Mouse (Mus musculus): ENCODE measurements around the gene Tmem40. TPM values are rescaled to one million over a fixed set of nuclear protein-coding genes. Genes with fewer than 3 reads are reported as not detected.

The Tmem40 gene
- total RNA-seq, 2 experiments from 2014 or later = 12.3 to 25.3 TPM

DNA sequence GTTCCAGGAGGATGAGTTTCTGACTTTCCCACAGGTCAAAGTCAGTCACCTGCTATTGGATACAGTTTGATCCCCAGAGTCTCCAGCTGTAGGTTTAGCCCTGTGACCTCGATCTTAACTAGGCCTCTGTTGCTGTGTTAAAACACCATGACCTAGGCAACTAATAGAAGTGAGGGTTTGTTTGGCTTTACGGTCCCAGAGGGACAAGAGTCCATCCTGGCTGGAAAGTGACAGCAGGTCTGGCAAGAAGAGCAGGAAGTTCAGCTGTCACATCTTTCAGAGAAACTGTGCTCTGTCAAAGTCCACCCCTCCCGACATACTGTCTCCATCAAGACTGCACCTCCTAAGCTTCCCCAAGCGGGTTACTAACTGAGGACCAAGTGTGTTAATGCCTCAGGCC is 8.6 kb upstream of the Tmem40 start:
- no peak for ATAC-seq (replicated peaks; ENCODE audit: poor library complexity, severe bottlenecking)

- ATAC-seq (replicated peaks; ENCODE audit: poor library complexity, severe bottlenecking) = no peak
Observed at GRCm38 (mm10) chr6:115770059-115770670, 8.0 kb upstream of the Tmem40 start.

GRCm38 (mm10) chr6:115768207-115768606 is 6.0 kb upstream of the Tmem40 start:
- ATAC-seq (replicated peaks; ENCODE audit: poor library complexity, severe bottlenecking) = 0 out of 2 replicates have a peak, but pooled peaks have one; percentile 10

DNA sequence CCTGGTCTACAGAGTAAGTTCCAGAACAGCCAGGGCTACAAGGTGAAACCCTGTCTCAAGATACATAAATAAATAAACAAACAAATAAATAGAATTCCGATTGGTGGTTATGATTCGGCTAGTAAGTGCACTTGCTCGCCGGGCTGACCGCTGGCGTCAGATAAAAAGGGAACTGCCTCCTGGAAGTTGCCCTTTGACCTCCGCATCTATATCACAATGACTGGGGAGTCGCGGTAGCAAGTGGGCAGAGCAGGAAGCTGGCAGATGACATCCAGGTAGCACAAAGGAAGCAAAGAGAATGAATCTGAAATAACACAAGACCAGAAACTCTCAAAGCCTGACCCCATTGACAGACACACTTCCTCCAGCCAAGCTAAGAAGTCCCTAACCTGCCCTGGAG is 5.1 kb upstream of the Tmem40 start:
- peak; percentile 32 for ATAC-seq (replicated peaks; ENCODE audit: poor library complexity, severe bottlenecking)

- peak; percentile 54 for ATAC-seq (replicated peaks; ENCODE audit: poor library complexity, severe bottlenecking)
Observed at GRCm38 (mm10) chr6:115764179-115764578, 2.0 kb upstream of the Tmem40 start.

DNA sequence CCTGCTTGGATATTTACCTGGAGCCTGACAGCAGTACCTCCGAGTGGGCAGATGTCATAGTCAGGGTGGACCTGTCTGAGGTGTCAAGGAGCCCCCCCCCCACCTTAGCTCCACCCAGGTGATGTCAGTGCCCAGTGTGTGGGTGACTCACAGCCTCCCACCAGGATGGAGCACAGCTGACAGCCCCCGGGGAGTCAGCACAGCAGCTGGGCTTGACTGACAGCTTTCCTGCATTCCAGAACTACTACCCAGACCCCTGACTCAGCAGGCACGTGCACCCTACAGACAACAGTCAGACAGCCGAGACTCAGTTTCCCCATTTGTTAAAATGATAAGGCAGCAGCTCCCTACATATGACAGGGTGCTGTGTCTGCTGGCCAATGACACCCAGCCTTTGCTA is 1.2 kb downstream of the Tmem40 start:
- ATAC-seq (replicated peaks; ENCODE audit: poor library complexity, severe bottlenecking) = no peak

GRCm38 (mm10) chr6:115760137-115760536 is 2.1 kb downstream of the Tmem40 start:
- no peak for ATAC-seq (replicated peaks; ENCODE audit: poor library complexity, severe bottlenecking)

DNA sequence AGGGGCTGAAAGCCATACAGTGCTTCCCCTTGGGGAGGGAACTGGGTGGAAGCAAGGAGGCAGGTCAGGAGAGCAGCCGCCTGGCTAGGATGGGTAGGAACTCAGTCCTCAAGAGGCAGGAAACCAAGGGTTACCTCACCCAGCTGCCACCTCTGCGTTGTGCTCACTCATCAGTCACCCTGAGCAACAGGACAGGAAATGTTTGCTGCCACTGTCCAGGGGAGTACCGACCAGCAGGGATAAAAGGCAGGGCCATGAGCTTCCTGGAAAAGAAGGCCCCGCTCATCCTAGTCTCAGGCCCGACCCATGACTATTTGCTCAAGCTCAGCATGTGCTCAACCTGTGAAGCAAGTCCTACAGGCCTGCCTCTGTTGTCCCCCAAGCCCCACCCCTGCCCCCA is 2.7 kb downstream of the Tmem40 start:
- ATAC-seq (replicated peaks; ENCODE audit: poor library complexity, severe bottlenecking) = peak; percentile 68

- peak; percentile 47 for ATAC-seq (replicated peaks; ENCODE audit: poor library complexity, severe bottlenecking)
Observed at GRCm38 (mm10) chr6:115758981-115759435, 3.2 kb downstream of the Tmem40 start.

- no peak for ATAC-seq (replicated peaks; ENCODE audit: poor library complexity, severe bottlenecking)
Observed at GRCm38 (mm10) chr6:115755536-115755935, 6.7 kb downstream of the Tmem40 start.

GRCm38 (mm10) chr6:115746326-115746725 is 15.9 kb downstream of the Tmem40 start:
- ATAC-seq (replicated peaks; ENCODE audit: poor library complexity, severe bottlenecking) = no peak

- ATAC-seq (replicated peaks; ENCODE audit: poor library complexity, severe bottlenecking) = peak; percentile 93
Observed at GRCm38 (mm10) chr6:115743569-115743968, 18.6 kb downstream of the Tmem40 start.

- ATAC-seq (replicated peaks; ENCODE audit: poor library complexity, severe bottlenecking) = no peak
Observed at GRCm38 (mm10) chr6:115739056-115739455, 23.2 kb downstream of the Tmem40 start.

GRCm38 (mm10) chr6:115734909-115735308 is 27.3 kb downstream of the Tmem40 start:
- no peak for ATAC-seq (replicated peaks; ENCODE audit: poor library complexity, severe bottlenecking)

DNA sequence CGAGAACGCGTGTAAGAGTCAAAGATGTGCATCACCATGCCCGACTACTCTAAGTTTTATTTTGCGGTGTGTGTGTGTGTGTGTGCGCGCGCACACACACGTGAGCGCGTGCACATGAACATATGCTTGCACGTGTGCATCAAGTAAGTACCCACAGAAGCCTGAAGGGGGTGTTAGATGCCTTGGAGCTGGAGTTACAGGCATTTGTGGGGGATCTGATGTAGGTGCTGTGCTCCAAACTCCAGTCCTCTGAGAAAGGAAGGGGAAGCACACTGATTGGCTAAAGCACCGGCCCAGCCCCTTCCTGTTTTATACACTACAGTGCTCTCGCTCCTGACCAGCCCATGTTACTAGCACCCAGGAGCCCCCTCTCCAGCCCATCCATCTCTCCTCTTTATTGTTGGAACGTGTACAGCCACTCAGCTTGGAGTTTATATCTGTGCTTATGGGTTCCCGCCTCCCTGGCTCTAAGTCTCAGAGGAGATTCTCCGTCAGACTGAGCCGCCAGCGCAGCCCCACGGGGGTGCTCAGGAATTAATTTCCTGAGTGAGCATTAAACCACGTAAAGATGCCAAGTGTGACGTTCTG is 29.8 kb downstream of the Tmem40 start:
- no peak for ATAC-seq (replicated peaks; ENCODE audit: poor library complexity, severe bottlenecking)

DNA sequence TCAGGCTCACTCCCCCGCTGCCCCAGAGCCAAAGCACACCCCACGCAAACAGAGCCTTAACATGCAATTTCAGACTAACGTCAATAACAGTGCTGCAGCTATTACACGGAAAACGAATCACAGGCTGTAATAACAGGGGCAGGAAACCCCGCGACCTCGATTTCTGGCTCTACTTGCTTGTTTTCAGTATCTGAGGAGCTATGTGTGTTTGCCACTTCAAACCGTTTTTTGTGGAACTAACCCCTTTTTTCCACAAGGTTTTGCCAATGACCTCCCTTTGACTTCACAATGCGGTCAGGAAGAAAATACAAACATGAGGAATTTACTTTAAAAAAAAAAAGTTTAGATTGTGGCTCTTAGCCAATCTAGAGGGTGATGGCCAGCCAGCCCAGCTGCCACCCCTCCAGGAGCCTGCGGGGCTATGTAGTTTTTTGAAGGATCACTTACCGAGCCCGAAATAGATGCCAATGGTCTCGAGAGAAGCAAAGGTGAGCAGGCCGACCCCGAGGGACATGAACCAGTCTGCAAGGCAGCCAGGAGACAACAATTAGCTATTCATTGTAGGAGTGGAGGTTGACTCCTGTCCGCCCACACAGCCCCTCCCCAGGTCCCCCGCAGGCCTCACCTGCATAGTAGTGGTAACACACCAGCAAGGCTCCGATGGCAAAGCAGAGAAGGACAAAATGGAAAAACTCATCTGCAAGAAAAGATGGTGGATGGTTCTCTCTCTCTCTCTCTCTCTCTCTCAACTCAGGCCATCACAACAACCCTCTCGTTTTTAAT is 31.5 kb downstream of the Tmem40 start:
- no peak for ATAC-seq (replicated peaks; ENCODE audit: poor library complexity, severe bottlenecking)

GRCm38 (mm10) chr6:115727570-115727969 is 34.6 kb downstream of the Tmem40 start:
- no peak for ATAC-seq (replicated peaks; ENCODE audit: poor library complexity, severe bottlenecking)

DNA sequence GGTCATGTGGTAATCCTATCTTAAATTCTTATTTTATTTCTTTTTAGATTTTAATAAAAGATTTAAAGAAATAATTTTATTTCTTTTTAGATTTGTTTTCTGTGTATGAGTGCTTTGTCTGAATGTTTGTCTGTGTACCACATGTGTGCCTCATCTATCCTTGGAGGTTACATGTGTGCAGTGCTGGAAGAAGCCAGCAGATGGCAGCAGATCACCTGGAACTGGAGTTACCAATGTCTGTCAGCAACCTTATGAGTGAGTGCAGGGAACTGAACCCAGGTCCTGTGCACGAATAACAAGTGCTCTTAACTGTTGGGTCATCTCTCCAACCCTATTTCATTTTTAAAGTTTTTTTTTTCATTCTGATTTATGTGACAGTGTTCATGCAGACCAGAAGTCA is 35.1 kb downstream of the Tmem40 start:
- ATAC-seq (replicated peaks; ENCODE audit: poor library complexity, severe bottlenecking) = peak; percentile 72

- ATAC-seq (replicated peaks; ENCODE audit: poor library complexity, severe bottlenecking) = no peak
Observed at GRCm38 (mm10) chr6:115722246-115722645, 40.0 kb downstream of the Tmem40 start.

DNA sequence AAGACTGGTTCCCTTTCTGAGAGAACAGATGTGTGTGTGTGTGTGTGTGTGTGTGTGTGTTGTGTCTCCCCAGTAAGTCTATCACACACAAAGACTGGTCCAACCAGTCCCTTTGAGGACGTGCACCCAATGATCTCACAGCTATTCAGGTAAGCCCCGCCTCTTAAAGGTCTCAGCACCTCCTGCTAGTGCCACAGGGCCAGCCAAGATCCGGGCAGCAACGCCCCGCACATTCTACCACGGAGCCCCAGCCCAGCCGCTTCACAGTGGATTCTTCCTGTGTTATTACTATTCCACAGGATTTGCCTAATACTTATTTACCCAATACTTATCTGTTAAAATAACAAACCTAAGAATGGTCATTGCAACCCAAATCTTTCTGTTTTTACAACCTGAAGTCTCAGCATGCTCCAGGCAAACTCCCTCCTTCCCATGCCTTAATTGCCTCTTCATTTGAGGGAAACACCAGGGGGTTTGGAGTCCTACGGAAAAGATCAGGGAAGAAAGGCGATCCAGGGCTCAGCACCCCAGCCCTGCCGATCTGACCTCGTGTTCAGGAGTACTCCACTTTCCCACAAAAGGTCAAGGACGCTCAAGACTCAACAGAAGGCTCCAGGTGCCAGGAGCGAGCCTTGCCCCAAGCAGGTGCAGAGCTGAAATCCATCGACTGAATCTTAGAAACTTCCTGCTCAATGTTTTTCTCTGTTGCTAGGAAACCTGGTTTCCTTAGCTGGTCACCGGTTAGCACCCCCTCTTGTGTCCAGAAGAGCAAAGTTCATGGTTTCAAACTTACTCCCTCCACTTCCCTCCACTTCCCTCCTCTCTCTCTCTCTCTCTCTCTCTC is 44.3 kb downstream of the Tmem40 start:
- peak; percentile 83 for ATAC-seq (replicated peaks; ENCODE audit: poor library complexity, severe bottlenecking)

Data from granulocyte monocyte progenitor cell, adult 5-6 weeks (primary cell).